Mouse (Mus musculus): ENCODE results near the gene Tmem266. TPM values are rescaled to one million over a fixed set of nuclear protein-coding genes. Genes with fewer than 3 reads are reported as not detected.
A peak's percentile ranks its signal among the peaks of the same experiment; 100 is the strongest.

Gene Tmem266
- polyA plus RNA-seq (2015; fragmentation: Nextera tagmentation; extraction: Ambion mirVana) = 6.0 and 6.5 TPM in 2 replicates

GRCm38 (mm10) chr9:55326515-55327233, at the start of gene Tmem266, which contains the start of gene Nrg4:
Gene Tmem266, plus strand, starts transcription at chr9:55326913.
Gene Nrg4, minus strand, starts transcription at chr9:55326844.
- peak within 1 kb of the TSS; percentile 90 for H3K9ac ChIP-seq (ENCODE audit: low read depth, low read length)
- WGBS = under 1% methylated on average over 64 of the region's 82 CpGs
- H3K4me2 ChIP-seq (ENCODE audit: low read length) = peak within 1 kb of the TSS; percentile 84
- peak; percentile 94 for ATAC-seq
- H3K4me1 ChIP-seq (ENCODE audit: control insufficient read depth, insufficient read depth, low read depth, low read length) = peaks cover 11% of the 10 kb centered on the region
- no peaks in the 10 kb centered on the region for H3K9me3 ChIP-seq (ENCODE audit: control insufficient read depth, low read length)
- H3K27me3 ChIP-seq (replicated peaks; ENCODE audit: control insufficient read depth, insufficient read depth, low read length) = 0 out of 2 replicates have a peak, but pooled peaks cover 2% of the 10 kb centered on the region
- H3K36me3 ChIP-seq (ENCODE audit: control insufficient read depth, insufficient read depth, low read length) = no peaks in the 10 kb centered on the region
- peak within 1 kb of the TSS; percentile 81 for H3K27ac ChIP-seq (ENCODE audit: low read depth, low read length)
- H3K4me3 ChIP-seq (ENCODE audit: low read length) = peak within 1 kb of the TSS; percentile 85

- ATAC-seq = no peak
- H3K36me3 ChIP-seq (ENCODE audit: control insufficient read depth, insufficient read depth, low read length) = no peaks in the 10 kb centered on the region
- no peaks in the 10 kb centered on the region for H3K9me3 ChIP-seq (ENCODE audit: control insufficient read depth, low read length)
- 68% methylated on average over 4 of the region's 4 CpGs for WGBS
- no peak overlapping the region for H3K9ac ChIP-seq (ENCODE audit: low read depth, low read length)
- no peaks in the 10 kb centered on the region for H3K27me3 ChIP-seq (replicated peaks; ENCODE audit: control insufficient read depth, insufficient read depth, low read length)
- no peak overlapping the region for H3K27ac ChIP-seq (ENCODE audit: low read depth, low read length)
- no peak overlapping the region for H3K4me3 ChIP-seq (ENCODE audit: low read length)
- no peaks in the 10 kb centered on the region for H3K4me1 ChIP-seq (ENCODE audit: control insufficient read depth, insufficient read depth, low read depth, low read length)
- H3K4me2 ChIP-seq (ENCODE audit: low read length) = no peak overlapping the region
These were observed 49.2 kb upstream of the Tmem266 start for GRCm38 (mm10) chr9:55277562-55277961.

GRCm38 (mm10) chr9:55279114-55279825, 47.4 kb upstream of the Tmem266 start:
- Histone ChIP-seq H3K9me3 (ENCODE audit: control insufficient read depth, low read length) (no peaks in the 10 kb centered on the region), H3K36me3 (ENCODE audit: control insufficient read depth, insufficient read depth, low read length) (no peaks in the 10 kb centered on the region), H3K9ac (ENCODE audit: low read depth, low read length) (no peak overlapping the region), H3K27ac (ENCODE audit: low read depth, low read length) (no peak overlapping the region), H3K4me3 (ENCODE audit: low read length) (no peak overlapping the region), H3K27me3 (replicated peaks; ENCODE audit: control insufficient read depth, insufficient read depth, low read length) (0 out of 2 replicates have a peak, but pooled peaks cover 2% of the 10 kb centered on the region), H3K4me2 (ENCODE audit: low read length) (no peak overlapping the region), H3K4me1 (ENCODE audit: control insufficient read depth, insufficient read depth, low read depth, low read length) (no peaks in the 10 kb centered on the region)
- WGBS = 94% methylated on average over 8 of the region's 8 CpGs
- ATAC-seq = no peak

- Histone ChIP-seq H3K4me1 (ENCODE audit: control insufficient read depth, insufficient read depth, low read depth, low read length) (no peaks in the 10 kb centered on the region), H3K36me3 (ENCODE audit: control insufficient read depth, insufficient read depth, low read length) (no peaks in the 10 kb centered on the region), H3K9me3 (ENCODE audit: control insufficient read depth, low read length) (no peaks in the 10 kb centered on the region), H3K27me3 (replicated peaks; ENCODE audit: control insufficient read depth, insufficient read depth, low read length) (0 out of 2 replicates have a peak, but pooled peaks cover 2% of the 10 kb centered on the region), H3K27ac (ENCODE audit: low read depth, low read length) (no peak overlapping the region), H3K9ac (ENCODE audit: low read depth, low read length) (no peak overlapping the region), H3K4me2 (ENCODE audit: low read length) (no peak overlapping the region), H3K4me3 (ENCODE audit: low read length) (no peak overlapping the region)
- WGBS = 13% methylated on average over 14 of the region's 14 CpGs
- no peak for ATAC-seq
These were observed 43.2 kb upstream of the Tmem266 start for GRCm38 (mm10) chr9:55283516-55283915.

GRCm38 (mm10) chr9:55285197-55285596, 41.5 kb upstream of the Tmem266 start:
- 0 out of 2 replicates have a peak, but pooled peaks cover 2% of the 10 kb centered on the region for H3K27me3 ChIP-seq (replicated peaks; ENCODE audit: control insufficient read depth, insufficient read depth, low read length)
- no peaks in the 10 kb centered on the region for H3K36me3 ChIP-seq (ENCODE audit: control insufficient read depth, insufficient read depth, low read length)
- no peak for ATAC-seq
- H3K4me1 ChIP-seq (ENCODE audit: control insufficient read depth, insufficient read depth, low read depth, low read length) = no peaks in the 10 kb centered on the region
- 88% methylated on average over 3 of the region's 3 CpGs for WGBS
- no peak overlapping the region for H3K4me3 ChIP-seq (ENCODE audit: low read length)
- H3K27ac ChIP-seq (ENCODE audit: low read depth, low read length) = no peak overlapping the region
- H3K9ac ChIP-seq (ENCODE audit: low read depth, low read length) = no peak overlapping the region
- H3K4me2 ChIP-seq (ENCODE audit: low read length) = no peak overlapping the region
- H3K9me3 ChIP-seq (ENCODE audit: control insufficient read depth, low read length) = no peaks in the 10 kb centered on the region

- ATAC-seq = no peak
- H3K4me3 ChIP-seq (ENCODE audit: low read length) = no peak overlapping the region
- H3K9me3 ChIP-seq (ENCODE audit: control insufficient read depth, low read length) = no peaks in the 10 kb centered on the region
- H3K4me1 ChIP-seq (ENCODE audit: control insufficient read depth, insufficient read depth, low read depth, low read length) = no peaks in the 10 kb centered on the region
- no peak overlapping the region for H3K9ac ChIP-seq (ENCODE audit: low read depth, low read length)
- no peaks in the 10 kb centered on the region for H3K36me3 ChIP-seq (ENCODE audit: control insufficient read depth, insufficient read depth, low read length)
- H3K27me3 ChIP-seq (replicated peaks; ENCODE audit: control insufficient read depth, insufficient read depth, low read length) = no peaks in the 10 kb centered on the region
- no peak overlapping the region for H3K27ac ChIP-seq (ENCODE audit: low read depth, low read length)
- 69% methylated on average over 3 of the region's 3 CpGs for WGBS
- no peak overlapping the region for H3K4me2 ChIP-seq (ENCODE audit: low read length)
These were observed 37.1 kb upstream of the Tmem266 start for GRCm38 (mm10) chr9:55289475-55290198.

- H3K27ac ChIP-seq (ENCODE audit: low read depth, low read length) = no peak overlapping the region
- 93% methylated on average over 4 of the region's 4 CpGs for WGBS
- no peaks in the 10 kb centered on the region for H3K27me3 ChIP-seq (replicated peaks; ENCODE audit: control insufficient read depth, insufficient read depth, low read length)
- no peak overlapping the region for H3K4me2 ChIP-seq (ENCODE audit: low read length)
- no peaks in the 10 kb centered on the region for H3K36me3 ChIP-seq (ENCODE audit: control insufficient read depth, insufficient read depth, low read length)
- no peaks in the 10 kb centered on the region for H3K9me3 ChIP-seq (ENCODE audit: control insufficient read depth, low read length)
- no peak overlapping the region for H3K9ac ChIP-seq (ENCODE audit: low read depth, low read length)
- no peaks in the 10 kb centered on the region for H3K4me1 ChIP-seq (ENCODE audit: control insufficient read depth, insufficient read depth, low read depth, low read length)
- no peak for ATAC-seq
- H3K4me3 ChIP-seq (ENCODE audit: low read length) = no peak overlapping the region
These were observed 34.7 kb upstream of the Tmem266 start for GRCm38 (mm10) chr9:55291966-55292365.

GRCm38 (mm10) chr9:55296221-55296620, 30.5 kb upstream of the Tmem266 start:
- 61% methylated on average over 2 of the region's 2 CpGs for WGBS
- Histone ChIP-seq H3K36me3 (ENCODE audit: control insufficient read depth, insufficient read depth, low read length) (no peaks in the 10 kb centered on the region), H3K9me3 (ENCODE audit: control insufficient read depth, low read length) (no peaks in the 10 kb centered on the region), H3K9ac (ENCODE audit: low read depth, low read length) (no peak overlapping the region), H3K27me3 (replicated peaks; ENCODE audit: control insufficient read depth, insufficient read depth, low read length) (no peaks in the 10 kb centered on the region), H3K4me3 (ENCODE audit: low read length) (no peak overlapping the region), H3K27ac (ENCODE audit: low read depth, low read length) (no peak overlapping the region), H3K4me1 (ENCODE audit: control insufficient read depth, insufficient read depth, low read depth, low read length) (no peaks in the 10 kb centered on the region), H3K4me2 (ENCODE audit: low read length) (no peak overlapping the region)
- no peak for ATAC-seq

- no peak overlapping the region for H3K9ac ChIP-seq (ENCODE audit: low read depth, low read length)
- 84% methylated on average over 2 of the region's 2 CpGs for WGBS
- H3K4me1 ChIP-seq (ENCODE audit: control insufficient read depth, insufficient read depth, low read depth, low read length) = no peaks in the 10 kb centered on the region
- H3K27ac ChIP-seq (ENCODE audit: low read depth, low read length) = no peak overlapping the region
- no peaks in the 10 kb centered on the region for H3K9me3 ChIP-seq (ENCODE audit: control insufficient read depth, low read length)
- H3K4me2 ChIP-seq (ENCODE audit: low read length) = no peak overlapping the region
- H3K4me3 ChIP-seq (ENCODE audit: low read length) = no peak overlapping the region
- H3K27me3 ChIP-seq (replicated peaks; ENCODE audit: control insufficient read depth, insufficient read depth, low read length) = no peaks in the 10 kb centered on the region
- no peak for ATAC-seq
- no peaks in the 10 kb centered on the region for H3K36me3 ChIP-seq (ENCODE audit: control insufficient read depth, insufficient read depth, low read length)
These were observed 19.6 kb upstream of the Tmem266 start for GRCm38 (mm10) chr9:55307066-55307465.

Measured in hindbrain, embryonic 16.5 days (tissue).